Mouse (Mus musculus) embryonic facial prominence, embryonic 11.5 days (tissue): ENCODE measurements around the gene Gm3045. TPM values are rescaled to one million over a fixed set of nuclear protein-coding genes. Genes with fewer than 3 reads are reported as not detected.

ENCODE experiments used
- ATAC-seq: fragments of 200-750 bp; cut with Nextera tagmentation; replicated peaks from 2 replicates; pipeline ENCODE4 v1.8.0; 2017; ENCODE audit warnings: low read depth; ENCODE audit not compliant: insufficient number of reproducible peaks, low FRiP score, low TSS enrichment
- DNase-seq: peaks from one replicate; pipeline ENCODE4 v3.0.0-alpha.2; 2015; ENCODE audit warnings: low spot score
- H3K27ac ChIP-seq: fragments of 300-500 bp; sonication (generic); replicated peaks from 2 replicates; pipeline ENCODE4 v1.5.1; 2014; ENCODE audit warnings: mild to moderate bottlenecking, low read depth, low read length, control low read depth
- H3K27me3 ChIP-seq: fragments of 300-500 bp; sonication (generic); 2 replicates; pipeline ENCODE4 v1.6.1; 2014; ENCODE audit warnings: mild to moderate bottlenecking, low read length, moderate library complexity, mixed read lengths; ENCODE audit not compliant: control insufficient read depth, insufficient read depth
- H3K36me3 ChIP-seq: fragments of 300-500 bp; sonication (generic); replicated peaks from 2 replicates; pipeline ENCODE4 v1.6.1; 2014; ENCODE audit warnings: low read depth, mild to moderate bottlenecking, low read length, moderate library complexity, mixed read lengths; ENCODE audit not compliant: control insufficient read depth, insufficient read depth
- H3K4me1 ChIP-seq: fragments of 300-500 bp; sonication (generic); 2 replicates; pipeline ENCODE4 v1.6.1; 2014; ENCODE audit warnings: low read length, mixed read lengths; ENCODE audit not compliant: control insufficient read depth, insufficient read depth
- H3K4me2 ChIP-seq: fragments of 300-500 bp; sonication (generic); 2 replicates; pipeline ENCODE4 v1.6.1; 2014; ENCODE audit warnings: low read depth, mild to moderate bottlenecking, control low read depth, low read length, moderate library complexity
- H3K4me3 ChIP-seq: fragments of 300-500 bp; sonication (generic); 2 replicates; pipeline ENCODE4 v1.5.1; 2014; ENCODE audit warnings: low read depth, low read length, control low read depth
- H3K9ac ChIP-seq: fragments of 300-500 bp; sonication (generic); replicated peaks from 2 replicates; pipeline ENCODE4 v1.6.1; 2014; ENCODE audit warnings: mild to moderate bottlenecking, control low read depth, low read length
- H3K9me3 ChIP-seq: fragments of 300-500 bp; sonication (generic); replicated peaks from 2 replicates; pipeline ENCODE4 v1.6.1; 2016; ENCODE audit warnings: mild to moderate bottlenecking, low read length, inconsistent platforms, mixed read lengths; ENCODE audit not compliant: control insufficient read depth
- WGBS: fragments of 180-500 bp; shearing (Covaris S2); extraction: QIAGEN DNeasy Blood & Tissue Kit; methylation state at CpG from one replicate; pipeline ENCODE4 v1.1.7; 2014; 5-methylcytosine and 5-hydroxymethylcytosine counted together
- polyA plus RNA-seq: library from polyadenylated mRNA; unstranded; fragments of >200 nt; fragmentation: Nextera tagmentation; extraction: Ambion mirVana; gene quantifications from 2 replicates; pipeline ENCODE4 v1.2.1, GENCODE M21; 2014

Gene Gm3045
- polyA plus RNA-seq: not detected in 2 replicates

- no peaks in the 10 kb centered on the region for H3K27me3 ChIP-seq
- DNase-seq (no peak), ATAC-seq (no peak)
- no peak within 1 kb of the TSS for H3K9ac ChIP-seq
- H3K36me3 ChIP-seq: no peaks in the 10 kb centered on the region
- no peaks in the 10 kb centered on the region for H3K9me3 ChIP-seq
- no peaks in the 10 kb centered on the region; the same call in 1 of the 2 replicates for H3K4me1 ChIP-seq
- WGBS: 73% methylated on average over 4 of the region's 4 CpGs
- no peak within 1 kb of the TSS for H3K4me2 ChIP-seq
- H3K27ac ChIP-seq: no peak within 1 kb of the TSS
- no peak within 1 kb of the TSS for H3K4me3 ChIP-seq
Measured at GRCm38 (mm10) chr13:56426365-56426764, at the start of gene Gm3045. Gm3045 (plus strand) TSS chr13:56426594.

GRCm38 (mm10) chr13:56380855-56381685 is 45.3 kb upstream of the Gm3045 start:
- no peaks in the 10 kb centered on the region for H3K27me3 ChIP-seq
- H3K27ac ChIP-seq: no peak overlapping the region
- DNase-seq: peak; percentile 63
- WGBS: 47% methylated on average over 14 of the region's 14 CpGs
- ATAC-seq: no peak
- no peaks in the 10 kb centered on the region for H3K9me3 ChIP-seq
- no peaks in the 10 kb centered on the region for H3K36me3 ChIP-seq
- no peak overlapping the region for H3K9ac ChIP-seq
- no peak overlapping the region for H3K4me3 ChIP-seq
- H3K4me2 ChIP-seq: no peak overlapping the region
- H3K4me1 ChIP-seq: no peaks in the 10 kb centered on the region; the same call in 1 of the 2 replicates

- ATAC-seq: no peak
- H3K4me1 ChIP-seq: no peaks in the 10 kb centered on the region; the same call in 1 of the 2 replicates
Measured at GRCm38 (mm10) chr13:56383406-56383805, 43.0 kb upstream of the Gm3045 start.

GRCm38 (mm10) chr13:56386411-56386810 is 40.0 kb upstream of the Gm3045 start:
- no peaks in the 10 kb centered on the region for H3K27me3 ChIP-seq
- H3K27ac ChIP-seq: no peak overlapping the region
- ATAC-seq (no peak), DNase-seq (no peak)
- no peaks in the 10 kb centered on the region for H3K36me3 ChIP-seq
- no peak overlapping the region for H3K9ac ChIP-seq
- 73% methylated on average over 9 of the region's 9 CpGs for WGBS
- H3K4me3 ChIP-seq: no peak overlapping the region
- no peak overlapping the region for H3K4me2 ChIP-seq
- no peaks in the 10 kb centered on the region for H3K9me3 ChIP-seq
- H3K4me1 ChIP-seq: no peaks in the 10 kb centered on the region

More at GRCm38 (mm10) chr13:56383406-56383805, 43.0 kb upstream of the Gm3045 start:
- no peaks in the 10 kb centered on the region for H3K27me3 ChIP-seq
- no peaks in the 10 kb centered on the region for H3K36me3 ChIP-seq
- no peak overlapping the region for H3K4me2 ChIP-seq
- no peak overlapping the region for H3K27ac ChIP-seq
- no peak for DNase-seq
- H3K4me3 ChIP-seq: no peak overlapping the region
- no peak overlapping the region for H3K9ac ChIP-seq
- 84% methylated on average over 3 of the region's 3 CpGs for WGBS
- H3K9me3 ChIP-seq: no peaks in the 10 kb centered on the region

GRCm38 (mm10) chr13:56387374-56387773 is 39.0 kb upstream of the Gm3045 start:
- H3K4me2 ChIP-seq: no peak overlapping the region
- ATAC-seq (no peak), DNase-seq (no peak)
- H3K4me3 ChIP-seq: no peak overlapping the region
- H3K9me3 ChIP-seq: no peaks in the 10 kb centered on the region
- H3K4me1 ChIP-seq: no peaks in the 10 kb centered on the region
- H3K27ac ChIP-seq: no peak overlapping the region
- no peak overlapping the region for H3K9ac ChIP-seq
- 70% methylated on average over 5 of the region's 5 CpGs for WGBS
- H3K27me3 ChIP-seq: no peaks in the 10 kb centered on the region
- no peaks in the 10 kb centered on the region for H3K36me3 ChIP-seq

- no peak overlapping the region for H3K27ac ChIP-seq
- H3K4me1 ChIP-seq: no peaks in the 10 kb centered on the region
- no peak overlapping the region for H3K4me2 ChIP-seq
- DNase-seq (no peak), ATAC-seq (no peak)
- no peaks in the 10 kb centered on the region for H3K27me3 ChIP-seq
- no peak overlapping the region for H3K9ac ChIP-seq
- H3K36me3 ChIP-seq: no peaks in the 10 kb centered on the region
- H3K4me3 ChIP-seq: no peak overlapping the region
- no peaks in the 10 kb centered on the region for H3K9me3 ChIP-seq
- 71% methylated on average over 1 of the region's 1 CpGs for WGBS
Measured at GRCm38 (mm10) chr13:56388042-56388441, 38.4 kb upstream of the Gm3045 start.

- DNase-seq: no peak
- no peak for ATAC-seq
- no peak overlapping the region for H3K4me3 ChIP-seq
Measured at GRCm38 (mm10) chr13:56397572-56397971, 28.8 kb upstream of the Gm3045 start.

GRCm38 (mm10) chr13:56401186-56401585 is 25.2 kb upstream of the Gm3045 start:
- no peak for DNase-seq
- H3K27ac ChIP-seq: no peak overlapping the region
- H3K9ac ChIP-seq: no peak overlapping the region

More at GRCm38 (mm10) chr13:56397572-56397971, 28.8 kb upstream of the Gm3045 start:
- no peaks in the 10 kb centered on the region for H3K9me3 ChIP-seq
- H3K4me2 ChIP-seq: no peak overlapping the region
- H3K27ac ChIP-seq: no peak overlapping the region
- no peak overlapping the region for H3K9ac ChIP-seq
- no peaks in the 10 kb centered on the region for H3K27me3 ChIP-seq
- 58% methylated on average over 5 of the region's 5 CpGs for WGBS
- no peaks in the 10 kb centered on the region for H3K36me3 ChIP-seq
- H3K4me1 ChIP-seq: no peaks in the 10 kb centered on the region

More at GRCm38 (mm10) chr13:56401186-56401585, 25.2 kb upstream of the Gm3045 start:
- H3K27me3 ChIP-seq: no peaks in the 10 kb centered on the region
- no peak overlapping the region for H3K4me2 ChIP-seq
- WGBS: 51% methylated on average over 4 of the region's 4 CpGs
- H3K4me3 ChIP-seq: no peak overlapping the region
- no peaks in the 10 kb centered on the region for H3K36me3 ChIP-seq
- H3K4me1 ChIP-seq: no peaks in the 10 kb centered on the region
- no peak for ATAC-seq
- H3K9me3 ChIP-seq: no peaks in the 10 kb centered on the region
